Mouse (Mus musculus): ENCODE results near the gene Strip2.

GRCm38 (mm10) chr6:29879579-29879978, 37.2 kb upstream of the Strip2 start:
- no peak for TF ChIP-seq CTCF (conservative IDR thresholded peaks at IDR 0.05; ENCODE audit: low read length)
- no peak for TF ChIP-seq POU5F1 (IDR thresholded peaks at IDR 0.05; ENCODE audit: borderline replicate concordance, low read length)
